Mouse (Mus musculus) E14TG2a.4 (cell line): Measurements from ENCODE around the gene Neu2.

ENCODE experiments used
- CTCF ChIP-seq: conservative IDR thresholded peaks from 2 replicates; pipeline ENCODE4 v1.5.1; 2014; ENCODE audit warnings: low read length
- POU5F1 ChIP-seq: IDR thresholded peaks from 2 replicates; pipeline ENCODE4 v1.6.1; 2014; ENCODE audit warnings: low read length, borderline replicate concordance

GRCm38 (mm10) chr1:87492285-87492684 lies 17.4 kb upstream of the Neu2 start:
- TF ChIP-seq CTCF (no peak), POU5F1 (no peak)
